Mouse (Mus musculus) liver, embryonic 14.5 days (tissue): ENCODE data around the gene Vps39. TPM values are rescaled to one million over a fixed set of nuclear protein-coding genes. Genes with fewer than 3 reads are reported as not detected.
A peak's percentile ranks its signal among the peaks of the same experiment; 100 is the strongest.

Experiments used
- ATAC-seq: fragments of 200-750 bp; cut with Nextera tagmentation; 2 replicates; pipeline ENCODE4 v1.8.0; 2017; ENCODE audit warnings: moderate number of reproducible peaks, mild to moderate bottlenecking, moderate library complexity; ENCODE audit not compliant: insufficient read depth
- DNase-seq, 3 experiments: peaks; one replicate each; pipeline ENCODE4 v3.0.0-alpha.2; 2012 to 2013; ENCODE audit warnings: low read depth in 3 of 3, low spot score in 3 of 3
- H3K27ac ChIP-seq: fragments of 300-500 bp; sonication (generic); 2 replicates; pipeline ENCODE4 v1.5.1; 2014; ENCODE audit warnings: moderate library complexity, mild to moderate bottlenecking, control low read depth, inconsistent platforms
- H3K27me3 ChIP-seq: fragments of 300-500 bp; sonication (generic); 2 replicates; pipeline ENCODE4 v1.6.1; 2014; ENCODE audit warnings: mild to moderate bottlenecking, low read length, moderate library complexity; ENCODE audit not compliant: control insufficient read depth, insufficient read depth
- H3K36me3 ChIP-seq: fragments of 300-500 bp; sonication (generic); replicated peaks from 2 replicates; pipeline ENCODE4 v1.6.1; 2014; ENCODE audit warnings: low read depth; ENCODE audit not compliant: control insufficient read depth, insufficient read depth
- H3K4me1 ChIP-seq, 2 experiments: fragments of 200-500 bp in 1 of 2; fragments of 300-500 bp in 1 of 2; sonication (generic) in 1 of 2; replicated peaks; 2 replicates each; pipeline ENCODE4 v1.6.1; 2012 to 2014; ENCODE audit warnings: antibody characterized with exemption in 1 of 2, inconsistent platforms in 1 of 2, low read length in 1 of 2; ENCODE audit not compliant: control insufficient read depth in 2 of 2, insufficient read depth in 2 of 2
- H3K4me2 ChIP-seq: fragments of 300-500 bp; sonication (generic); 2 replicates; pipeline ENCODE4 v1.6.1; 2014; ENCODE audit warnings: low read depth, mild to moderate bottlenecking, control low read depth, moderate library complexity
- H3K4me3 ChIP-seq, 2 experiments: fragments of 200-500 bp in 1 of 2; fragments of 300-500 bp in 1 of 2; sonication (generic) in 1 of 2; 2 replicates each; pipeline ENCODE4 v1.5.1; 2012 to 2014; ENCODE audit warnings: low read depth in 2 of 2, low read length in 2 of 2, mild to moderate bottlenecking in 2 of 2, control low read depth in 1 of 2, inconsistent platforms in 1 of 2, moderate library complexity in 1 of 2; ENCODE audit not compliant: insufficient read depth in 1 of 2
- H3K9ac ChIP-seq: fragments of 300-500 bp; sonication (generic); replicated peaks from 2 replicates; pipeline ENCODE4 v1.6.1; 2014; ENCODE audit warnings: mild to moderate bottlenecking, control low read depth, moderate library complexity
- H3K9me3 ChIP-seq: fragments of 300-500 bp; sonication (generic); 2 replicates; pipeline ENCODE4 v1.6.1; 2016; ENCODE audit warnings: low read length, mixed read lengths; ENCODE audit not compliant: control insufficient read depth
- CTCF ChIP-seq: IDR thresholded peaks from 2 replicates; pipeline ENCODE4 v1.5.1; 2016; ENCODE audit warnings: antibody characterized with exemption, low read depth, control low read depth
- EP300 ChIP-seq: IDR thresholded peaks from 2 replicates; pipeline ENCODE4 v1.6.1; 2016; ENCODE audit warnings: antibody characterized with exemption, low read depth
- WGBS: fragments of 180-500 bp; shearing (Covaris S2); extraction: QIAGEN DNeasy Blood & Tissue Kit; methylation state at CpG from one replicate; pipeline ENCODE4 v1.1.7; 2014; ENCODE audit not compliant: insufficient replicate concordance; 5-methylcytosine and 5-hydroxymethylcytosine counted together
- polyA plus RNA-seq, 2 experiments: library from polyadenylated mRNA; depleted of rRNA in 1 of 2; stranded (reverse) in 1 of 2; unstranded in 1 of 2; fragments of >200 nt; fragmentation: Nextera tagmentation in 1 of 2; extraction: Ambion mirVana in 1 of 2; gene quantifications; 2 replicates each; pipeline versions ENCODE4 v1.2.1 to v1.2.3; 2012 to 2014

Vps39 gene
- polyA plus RNA-seq (2012; rRNA removed): 5.9 and 6.6 TPM in 2 replicates
- polyA plus RNA-seq (2014; fragmentation: Nextera tagmentation; extraction: Ambion mirVana): 6.9 and 7.9 TPM in 2 replicates

GRCm38 (mm10) chr2:120352682-120353646 lies at the start of gene Vps39:
Gene Vps39, minus strand, starts transcription at chr2:120353137.
- 9% methylated on average over 44 of the region's 44 CpGs for WGBS
- H3K9me3 ChIP-seq: no peaks in the 10 kb centered on the region
- TF ChIP-seq EP300 (no peak), CTCF (no peak)
- ATAC-seq (peak; percentile 90), DNase-seq (peak; percentile 67 to 70 (median 69))
- H3K4me1 ChIP-seq: peaks cover 5 to 8% of the 10 kb centered on the region in 2 experiments
- no peaks in the 10 kb centered on the region for H3K27me3 ChIP-seq
- H3K36me3 ChIP-seq: peaks cover 16% of the 10 kb centered on the region
- peak within 1 kb of the TSS; percentile 88 for H3K9ac ChIP-seq
- H3K4me2 ChIP-seq: peak within 1 kb of the TSS; percentile 77
- no peak within 1 kb of the TSS for H3K27ac ChIP-seq
- H3K4me3 ChIP-seq: peak within 1 kb of the TSS; percentile 77 to 84

DNA sequence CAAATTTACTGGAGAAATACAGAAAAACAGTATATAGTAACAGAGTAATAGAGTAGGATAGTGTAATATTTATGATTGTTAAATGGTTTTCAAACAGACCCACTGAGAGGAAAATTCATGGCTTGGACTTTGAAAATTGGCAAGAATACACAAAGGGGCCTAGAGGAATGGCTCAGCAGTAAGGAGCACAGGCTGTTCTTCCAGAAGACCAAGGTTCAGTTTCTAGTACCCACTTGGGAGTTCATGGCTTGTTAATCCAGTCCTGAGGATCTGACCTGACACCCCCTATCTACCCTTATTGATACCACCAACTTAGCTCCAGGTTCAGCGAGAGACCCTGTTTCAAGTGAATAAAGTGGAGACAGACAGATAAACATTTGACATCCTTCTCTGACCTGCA lies 45.0 kb upstream of the Vps39 start:
- Histone ChIP-seq H3K36me3 (peaks cover 24% of the 10 kb centered on the region), H3K4me1 (peaks cover 3 to 5% of the 10 kb centered on the region in 2 experiments), H3K27me3 (no peaks in the 10 kb centered on the region), H3K4me3 (no peak overlapping the region), H3K27ac (no peak overlapping the region), H3K9ac (no peak overlapping the region), H3K4me2 (no peak overlapping the region), H3K9me3 (no peaks in the 10 kb centered on the region)
- ATAC-seq (no peak), DNase-seq (no peak)
- TF ChIP-seq EP300 (no peak), CTCF (no peak)
- 73% methylated on average over 1 of the region's 1 CpGs for WGBS

DNA sequence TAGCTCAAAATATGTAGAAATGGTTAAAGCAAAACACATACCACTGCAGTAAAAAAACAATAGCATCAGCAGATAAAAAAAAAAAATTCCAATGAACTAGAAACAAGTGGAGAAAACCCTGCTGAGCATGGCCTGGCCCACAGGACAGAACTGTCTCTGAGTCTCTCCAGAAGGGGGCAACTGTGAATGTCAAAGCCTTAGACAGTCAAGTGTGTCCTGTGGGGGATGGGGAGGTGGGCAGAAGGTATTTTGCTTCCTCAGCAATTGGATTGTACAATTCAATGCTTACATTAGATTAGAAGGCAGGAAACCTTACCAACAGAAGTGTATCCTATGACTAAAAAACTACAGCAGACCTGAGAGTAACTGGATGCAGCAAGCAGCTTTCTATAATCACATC lies 39.5 kb upstream of the Vps39 start:
- ATAC-seq (no peak), DNase-seq (no peak)
- Histone ChIP-seq H3K27ac (no peak overlapping the region), H3K36me3 (peaks cover 47% of the 10 kb centered on the region), H3K9ac (no peak overlapping the region), H3K4me1 (no peaks in the 10 kb centered on the region), H3K4me3 (no peak overlapping the region), H3K9me3 (no peaks in the 10 kb centered on the region), H3K27me3 (no peaks in the 10 kb centered on the region), H3K4me2 (no peak overlapping the region)
- peak; percentile 11; the same call in 1 of the 2 replicates for TF ChIP-seq CTCF
- TF ChIP-seq EP300: no peak

DNA sequence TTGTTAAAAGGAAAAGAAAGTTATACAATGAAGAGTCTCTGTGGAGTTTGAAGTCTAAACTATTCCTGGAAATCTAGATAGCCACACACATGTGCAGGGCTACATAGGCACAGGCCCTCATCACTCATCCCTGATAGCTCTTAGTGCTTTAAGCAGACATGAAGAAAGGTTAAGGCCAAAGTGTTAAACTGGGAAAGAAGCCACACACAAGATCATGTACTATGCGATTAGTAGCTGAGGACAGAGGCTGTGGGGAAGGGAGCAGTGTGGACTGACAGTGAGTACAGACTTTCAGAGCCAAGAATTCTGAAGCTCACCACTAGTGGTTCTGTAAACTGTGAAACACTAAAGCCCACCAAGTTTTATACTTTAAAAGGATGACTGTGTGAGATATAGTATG lies 38.0 kb upstream of the Vps39 start:
- DNase-seq: no peak
- WGBS: 84% methylated on average over 1 of the region's 1 CpGs
- H3K4me2 ChIP-seq: no peak overlapping the region
- H3K36me3 ChIP-seq: peaks cover 41% of the 10 kb centered on the region
- no peaks in the 10 kb centered on the region for H3K4me1 ChIP-seq
- TF ChIP-seq EP300 (no peak), CTCF (no peak)
- H3K9ac ChIP-seq: no peak overlapping the region
- no peaks in the 10 kb centered on the region for H3K27me3 ChIP-seq
- no peaks in the 10 kb centered on the region for H3K9me3 ChIP-seq
- ATAC-seq: no peak
- no peak overlapping the region for H3K27ac ChIP-seq
- H3K4me3 ChIP-seq: no peak overlapping the region

- H3K4me3 ChIP-seq: no peak overlapping the region
- ATAC-seq: no peak
- H3K27me3 ChIP-seq: no peaks in the 10 kb centered on the region
- H3K27ac ChIP-seq: no peak overlapping the region
- no peak overlapping the region for H3K4me2 ChIP-seq
- no peaks in the 10 kb centered on the region for H3K9me3 ChIP-seq
- H3K36me3 ChIP-seq: peaks cover 41% of the 10 kb centered on the region
- no peak for TF ChIP-seq CTCF
- no peak for TF ChIP-seq EP300
- WGBS: 67% methylated on average over 3 of the region's 3 CpGs
- H3K9ac ChIP-seq: no peak overlapping the region
- DNase-seq: no peak
- H3K4me1 ChIP-seq: no peaks in the 10 kb centered on the region
Observed at GRCm38 (mm10) chr2:120389376-120389775, 36.4 kb upstream of the Vps39 start.
